Mouse (Mus musculus) limb, embryonic 14.5 days (tissue): Measurements from ENCODE around the gene Hyal1. TPM values are rescaled to one million over a fixed set of nuclear protein-coding genes. Genes with fewer than 3 reads are reported as not detected.

Experiments
- ATAC-seq: fragments of 200-750 bp; cut with Nextera tagmentation; 2 replicates; pipeline ENCODE4 v1.8.0; 2017; ENCODE audit warnings: low read depth, moderate number of reproducible peaks, moderate TSS enrichment; ENCODE audit not compliant: low FRiP score
- DNase-seq: peaks from one replicate; pipeline ENCODE4 v3.0.0-alpha.2; 2015; ENCODE audit warnings: low spot score
- H3K27ac ChIP-seq: fragments of 300-500 bp; sonication (generic); replicated peaks from 2 replicates; pipeline ENCODE4 v1.5.1; 2014; ENCODE audit warnings: low read depth, mild to moderate bottlenecking, low read length, moderate library complexity, mixed read lengths
- H3K27me3 ChIP-seq: fragments of 300-500 bp; sonication (generic); 2 replicates; pipeline ENCODE4 v1.6.1; 2014; ENCODE audit warnings: low read length, mixed read lengths; ENCODE audit not compliant: control insufficient read depth, insufficient read depth
- H3K36me3 ChIP-seq: fragments of 300-500 bp; sonication (generic); 2 replicates; pipeline ENCODE4 v1.6.1; 2014; ENCODE audit warnings: mild to moderate bottlenecking, low read length, moderate library complexity, mixed read lengths; ENCODE audit not compliant: control insufficient read depth, insufficient read depth
- H3K4me1 ChIP-seq: fragments of 300-500 bp; sonication (generic); 2 replicates; pipeline ENCODE4 v1.6.1; 2014; ENCODE audit warnings: antibody characterized with exemption, low read length, mixed read lengths; ENCODE audit not compliant: control insufficient read depth, insufficient read depth
- H3K4me2 ChIP-seq: fragments of 300-500 bp; sonication (generic); replicated peaks from 2 replicates; pipeline ENCODE4 v1.6.1; 2014; ENCODE audit warnings: low read depth, mild to moderate bottlenecking, low read length, moderate library complexity; ENCODE audit not compliant: severe bottlenecking
- H3K4me3 ChIP-seq: fragments of 300-500 bp; sonication (generic); replicated peaks from 2 replicates; pipeline ENCODE4 v1.5.1; 2014; ENCODE audit warnings: low read length
- H3K9ac ChIP-seq: fragments of 300-500 bp; sonication (generic); 2 replicates; pipeline ENCODE4 v1.6.1; 2014; ENCODE audit warnings: mild to moderate bottlenecking, low read depth, low read length, moderate library complexity; ENCODE audit not compliant: severe bottlenecking
- H3K9me3 ChIP-seq: fragments of 300-500 bp; sonication (generic); 2 replicates; pipeline ENCODE4 v1.6.1; 2016; ENCODE audit warnings: low read length; ENCODE audit not compliant: control insufficient read depth
- POLR2A ChIP-seq: fragments of 200-500 bp; IDR thresholded peaks from 2 replicates; pipeline ENCODE4 v1.8.0; 2012; ENCODE audit warnings: inconsistent platforms, mild to moderate bottlenecking, moderate library complexity, borderline replicate concordance; ENCODE audit not compliant: insufficient read depth, insufficient read length; ENCODE audit errors: extremely low read depth
- WGBS: fragments of 180-500 bp; shearing (Covaris S2); extraction: QIAGEN DNeasy Blood & Tissue Kit; methylation state at CpG from one replicate; pipeline ENCODE4 v1.1.7; 2014; 5-methylcytosine and 5-hydroxymethylcytosine counted together
- polyA plus RNA-seq, 2 experiments: library from polyadenylated mRNA; depleted of rRNA in 1 of 2; stranded (reverse) in 1 of 2; unstranded in 1 of 2; fragments of >200 nt; fragmentation: Nextera tagmentation in 1 of 2; extraction: Ambion mirVana in 1 of 2; gene quantifications; 2 replicates each; pipeline versions ENCODE4 v1.2.1 to v1.2.3; 2012 to 2014

Gene Hyal1
- polyA plus RNA-seq, 2 experiments: 6.9 to 11.1 TPM

DNA sequence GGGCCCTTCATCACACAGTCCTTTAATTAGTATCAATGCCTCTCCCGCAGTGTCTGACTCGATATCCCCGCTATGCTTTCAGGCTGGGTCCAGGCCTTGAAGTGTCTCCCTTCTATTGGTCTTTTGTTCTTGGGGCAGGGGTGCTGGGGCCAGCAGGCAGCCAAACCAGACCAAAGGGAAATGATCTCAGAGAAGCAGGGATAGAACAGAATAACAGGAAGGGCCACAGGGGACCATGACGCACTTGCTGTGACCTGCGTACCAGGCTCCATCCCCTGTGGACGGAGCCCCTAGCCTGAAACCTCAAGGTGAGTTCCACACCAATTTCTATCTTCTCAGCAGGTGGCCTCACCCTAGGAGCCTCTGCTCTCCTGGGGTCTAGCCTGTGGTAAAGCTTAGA lies 41.4 kb downstream of the Hyal1 start:
- DNase-seq: no peak
- Histone ChIP-seq H3K27me3 (no peaks in the 10 kb centered on the region), H3K27ac (no peak overlapping the region), H3K4me3 (no peak overlapping the region), H3K4me2 (no peak overlapping the region), H3K4me1 (peaks cover 2% of the 10 kb centered on the region), H3K36me3 (peaks cover 83% of the 10 kb centered on the region), H3K9me3 (no peaks in the 10 kb centered on the region), H3K9ac (no peak overlapping the region)
- WGBS: 86% methylated on average over 6 of the region's 6 CpGs
- ATAC-seq: no peak
- TF ChIP-seq POLR2A: no peak

DNA sequence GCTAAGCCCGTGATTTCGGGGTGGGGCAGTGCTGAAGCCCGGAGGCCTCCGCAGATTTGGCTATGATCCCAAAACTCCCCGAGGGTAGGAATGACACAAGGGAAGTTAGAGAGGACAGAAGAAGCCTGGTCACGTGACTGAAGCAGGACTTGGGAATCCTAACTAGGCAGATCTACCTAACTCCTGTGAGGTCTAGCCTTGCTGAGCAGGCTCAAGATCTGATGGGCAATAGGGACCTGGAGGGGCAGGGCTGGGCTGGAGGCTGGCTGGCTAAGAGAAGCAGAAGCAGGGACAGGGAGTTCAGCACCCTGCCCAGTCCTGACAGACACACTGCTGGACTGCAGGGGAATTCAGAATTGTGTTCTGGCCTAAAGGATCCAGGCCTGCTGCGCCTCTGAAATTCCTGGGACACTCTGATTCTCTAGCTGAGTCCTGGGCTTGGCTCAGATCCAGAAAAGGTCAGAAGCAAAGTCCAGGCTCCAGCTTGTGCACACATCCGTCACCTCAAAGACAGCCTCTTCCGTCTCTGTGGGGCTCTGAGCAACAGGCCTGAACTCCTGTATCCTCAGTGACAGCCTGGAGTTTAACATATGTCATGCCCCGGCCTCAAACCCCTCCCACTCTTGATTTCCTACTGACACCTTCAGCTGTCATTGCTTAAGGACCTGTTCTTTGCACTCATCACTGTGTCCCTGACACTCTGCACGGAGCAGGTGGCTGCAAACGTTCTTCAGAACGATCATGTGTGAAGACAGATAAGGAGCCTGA lies 42.2 kb downstream of the Hyal1 start:
- peaks cover 85% of the 10 kb centered on the region for H3K36me3 ChIP-seq
- no peak overlapping the region for H3K9ac ChIP-seq
- H3K4me1 ChIP-seq: no peaks in the 10 kb centered on the region
- H3K4me2 ChIP-seq: no peak overlapping the region
- no peak overlapping the region for H3K27ac ChIP-seq
- H3K9me3 ChIP-seq: no peaks in the 10 kb centered on the region
- WGBS: 58% methylated on average over 13 of the region's 13 CpGs
- no peaks in the 10 kb centered on the region for H3K27me3 ChIP-seq
- no peak for DNase-seq
- peak; percentile 2; the same call in 1 of the 2 replicates for ATAC-seq
- TF ChIP-seq POLR2A: no peak
- no peak overlapping the region for H3K4me3 ChIP-seq

DNA sequence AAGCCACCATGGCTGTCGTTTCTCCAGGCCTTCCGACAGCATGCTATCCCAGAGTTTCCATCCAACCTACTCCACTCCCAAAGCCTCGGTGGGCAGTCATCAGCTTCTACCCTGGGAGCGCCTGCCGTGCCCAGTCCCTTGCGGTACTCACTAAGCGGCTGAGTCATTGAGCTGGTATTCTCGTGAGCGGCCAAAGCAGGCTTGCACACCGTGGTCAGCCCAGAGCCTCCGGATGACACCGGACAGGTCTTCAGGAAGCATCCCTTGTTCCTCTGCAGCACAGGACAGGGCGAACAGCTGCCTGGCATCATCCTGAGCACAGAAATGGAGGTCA lies 42.8 kb downstream of the Hyal1 start:
- no peak overlapping the region for H3K4me3 ChIP-seq
- no peak overlapping the region for H3K4me2 ChIP-seq
- H3K9me3 ChIP-seq: no peaks in the 10 kb centered on the region
- H3K27ac ChIP-seq: no peak overlapping the region
- no peaks in the 10 kb centered on the region for H3K27me3 ChIP-seq
- no peak for ATAC-seq
- TF ChIP-seq POLR2A: no peak
- no peak for DNase-seq
- no peaks in the 10 kb centered on the region for H3K4me1 ChIP-seq
- peaks cover 79% of the 10 kb centered on the region for H3K36me3 ChIP-seq
- H3K9ac ChIP-seq: no peak overlapping the region
- 83% methylated on average over 13 of the region's 13 CpGs for WGBS

DNA sequence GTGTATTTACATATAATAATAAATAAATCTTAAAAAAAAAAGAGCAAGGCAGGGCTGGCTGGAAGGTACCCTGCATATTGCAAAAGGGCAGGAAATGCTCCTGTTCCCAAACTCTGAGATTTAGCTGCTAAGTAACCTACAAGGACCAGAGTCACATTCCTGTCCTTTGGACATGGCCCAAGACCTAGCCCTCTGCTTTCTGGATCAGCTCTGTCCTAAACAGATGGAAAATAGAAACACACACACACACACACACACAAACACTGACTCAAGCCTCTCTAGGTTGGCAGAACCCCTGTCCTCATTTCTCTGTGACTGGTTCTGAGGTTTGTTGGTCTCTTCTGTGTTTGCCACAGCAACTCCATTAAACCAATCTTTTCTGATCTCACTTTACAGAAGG lies 44.2 kb downstream of the Hyal1 start:
- no peak for TF ChIP-seq POLR2A
- H3K4me3 ChIP-seq: no peak overlapping the region
- no peaks in the 10 kb centered on the region for H3K27me3 ChIP-seq
- no peak overlapping the region for H3K27ac ChIP-seq
- no peaks in the 10 kb centered on the region for H3K9me3 ChIP-seq
- peaks cover 76% of the 10 kb centered on the region for H3K36me3 ChIP-seq
- no peak overlapping the region for H3K4me2 ChIP-seq
- ATAC-seq (no peak), DNase-seq (no peak)
- H3K9ac ChIP-seq: no peak overlapping the region
- no peaks in the 10 kb centered on the region for H3K4me1 ChIP-seq

DNA sequence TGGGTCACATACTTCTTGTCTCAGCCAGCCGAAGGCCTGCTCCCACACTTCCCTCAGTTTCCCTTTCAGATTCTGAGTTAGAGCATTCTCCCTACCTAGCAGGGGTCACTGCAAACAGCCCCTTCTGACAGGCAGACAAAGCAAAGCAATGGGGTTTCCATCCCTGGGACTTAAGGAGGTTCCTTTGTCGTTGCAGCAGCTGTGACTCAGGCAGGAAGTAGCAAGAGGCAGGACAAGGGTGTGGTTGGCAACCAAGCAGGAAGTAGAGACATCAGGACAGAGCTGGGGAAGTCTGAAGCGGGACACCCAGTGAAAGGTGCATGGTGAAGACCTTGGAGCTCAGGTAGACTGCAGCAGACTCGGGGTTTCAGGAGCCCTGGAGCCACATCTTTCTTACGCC lies 47.8 kb downstream of the Hyal1 start:
- H3K9ac ChIP-seq: no peak overlapping the region
- DNase-seq: no peak

More for the DNA sequence above, 47.8 kb downstream of the Hyal1 start:
- Histone ChIP-seq H3K4me3 (no peak overlapping the region), H3K36me3 (peaks cover 48% of the 10 kb centered on the region), H3K4me1 (peaks cover 31% of the 10 kb centered on the region), H3K9me3 (no peaks in the 10 kb centered on the region), H3K4me2 (no peak overlapping the region), H3K27me3 (no peaks in the 10 kb centered on the region), H3K27ac (no peak overlapping the region; the same call in 1 of the 2 replicates)
- no peak for ATAC-seq
- no peak for TF ChIP-seq POLR2A
- WGBS: 79% methylated on average over 5 of the region's 5 CpGs
